Mouse (Mus musculus) embryonic fibroblast, embryonic 13.5 days (primary cell): ENCODE measurements around the gene Ubash3b.

Experiments
- CTCF ChIP-seq: IDR thresholded peaks from 2 replicates; pipeline ENCODE4 v1.5.1; 2011; ENCODE audit warnings: mild to moderate bottlenecking, control low read depth, low read length, moderate library complexity, borderline replicate concordance; ENCODE audit not compliant: insufficient read depth
- POLR2A ChIP-seq: IDR thresholded peaks from 2 replicates; pipeline ENCODE4 v1.6.1; 2011; ENCODE audit warnings: low read depth, mild to moderate bottlenecking, control low read depth, low read length, moderate library complexity

DNA sequence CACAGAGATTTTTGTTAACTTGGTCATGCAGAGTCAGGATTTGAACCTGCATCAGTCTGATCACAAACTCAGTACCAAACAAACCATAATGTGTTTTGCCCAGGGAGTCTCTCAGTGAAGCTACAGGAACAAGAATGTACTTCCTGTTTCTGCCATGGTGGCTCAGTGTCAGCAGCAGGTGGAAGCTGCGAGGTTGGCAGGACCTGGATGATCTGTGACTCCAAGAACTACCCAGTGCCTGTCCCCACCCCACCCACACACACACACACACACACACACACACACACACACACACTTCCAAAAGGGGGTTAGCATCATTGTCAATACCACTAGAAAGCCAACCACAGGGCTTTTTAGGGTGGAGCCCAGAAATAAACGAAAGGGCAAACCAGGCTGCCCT is 20.5 kb downstream of the Ubash3b start:
- TF ChIP-seq CTCF (no peak), POLR2A (no peak)
